Mouse (Mus musculus) embryo, embryonic 11 days (tissue): Measurements from ENCODE around the gene Amy1.
A peak's percentile ranks its signal among the peaks of the same experiment; 100 is the strongest.
"Not testable (repeated sequence)": the region's sequence is repeated elsewhere in the genome, so short reads cannot be mapped to it uniquely, and the experiment has no call there.

Experiments used
- DNase-seq: peaks from one replicate; pipeline ENCODE4 v3.0.0-alpha.2; 2015

Amy1 gene

GRCm38 (mm10) chr3:113606599-113606998 is at the start of gene Amy1:
TSS of gene Amy1 (minus strand) at chr3:113606699.
- DNase-seq = no peak

GRCm38 (mm10) chr3:113654335-113654734 is 47.8 kb upstream of the Amy1 start:
- DNase-seq = no peak

GRCm38 (mm10) chr3:113651386-113651785 is 44.9 kb upstream of the Amy1 start:
- peak; percentile 58 for DNase-seq

GRCm38 (mm10) chr3:113639545-113639944 is 33.0 kb upstream of the Amy1 start:
- DNase-seq = no peak

GRCm38 (mm10) chr3:113634220-113634619 is 27.7 kb upstream of the Amy1 start:
- no peak for DNase-seq

- no peak for DNase-seq
Measured at GRCm38 (mm10) chr3:113631611-113632010, 25.1 kb upstream of the Amy1 start.

- peak; percentile 42 for DNase-seq
Measured at GRCm38 (mm10) chr3:113630564-113630963, 24.1 kb upstream of the Amy1 start.

GRCm38 (mm10) chr3:113629606-113630359 is 23.3 kb upstream of the Amy1 start, which contains the start of gene Rnpc3:
TSS of gene Rnpc3 (minus strand) at chr3:113630149.
- DNase-seq = peak; percentile 98

GRCm38 (mm10) chr3:113590844-113591243 is 15.7 kb downstream of the Amy1 start:
- peak; percentile 27 for DNase-seq

GRCm38 (mm10) chr3:113574578-113574977 is 31.9 kb downstream of the Amy1 start:
- no peak for DNase-seq

- no peak for DNase-seq
Measured at GRCm38 (mm10) chr3:113574138-113574537, 32.4 kb downstream of the Amy1 start.

GRCm38 (mm10) chr3:113572158-113572557 is 34.3 kb downstream of the Amy1 start:
- no peak for DNase-seq

GRCm38 (mm10) chr3:113539692-113540091 is 66.8 kb downstream of the Amy1 start:
- no peak for DNase-seq

- not testable (repeated sequence) for DNase-seq
Measured at GRCm38 (mm10) chr3:113532328-113532727, 74.2 kb downstream of the Amy1 start, which contains the start of gene Amy2a1. TSS of gene Amy2a1 (minus strand) at chr3:113532428.
